Mouse (Mus musculus) hindbrain, embryonic 11.5 days (tissue): ENCODE measurements around the gene Pgpep1l. TPM values are rescaled to one million over a fixed set of nuclear protein-coding genes. Genes with fewer than 3 reads are reported as not detected.

ENCODE experiments used
- ATAC-seq: fragments of 200-750 bp; cut with Nextera tagmentation; 2 replicates; pipeline ENCODE4 v1.8.0; 2017; ENCODE audit warnings: mild to moderate bottlenecking, moderate TSS enrichment, moderate library complexity; ENCODE audit not compliant: low FRiP score
- DNase-seq: peaks from one replicate; pipeline ENCODE4 v3.0.0-alpha.2; 2015; ENCODE audit warnings: low spot score
- H3K27ac ChIP-seq: fragments of 300-500 bp; sonication (generic); 2 replicates; pipeline ENCODE4 v1.5.1; 2014; ENCODE audit warnings: mild to moderate bottlenecking, low read depth, low read length
- H3K27me3 ChIP-seq: fragments of 300-500 bp; sonication (generic); 2 replicates; pipeline ENCODE4 v1.6.1; 2014; ENCODE audit warnings: mild to moderate bottlenecking, low read length, moderate library complexity, mixed read lengths; ENCODE audit not compliant: control insufficient read depth, insufficient read depth
- H3K36me3 ChIP-seq: fragments of 300-500 bp; sonication (generic); 2 replicates; pipeline ENCODE4 v1.6.1; 2014; ENCODE audit warnings: mild to moderate bottlenecking, low read length, moderate library complexity, mixed read lengths; ENCODE audit not compliant: control insufficient read depth, insufficient read depth
- H3K4me1 ChIP-seq: fragments of 300-500 bp; sonication (generic); replicated peaks from 2 replicates; pipeline ENCODE4 v1.6.1; 2014; ENCODE audit warnings: low read length, mixed read lengths; ENCODE audit not compliant: control insufficient read depth, insufficient read depth
- H3K4me2 ChIP-seq: fragments of 300-500 bp; sonication (generic); replicated peaks from 2 replicates; pipeline ENCODE4 v1.6.1; 2014; ENCODE audit warnings: mild to moderate bottlenecking, low read depth, low read length
- H3K4me3 ChIP-seq: fragments of 300-500 bp; sonication (generic); 2 replicates; pipeline ENCODE4 v1.5.1; 2014; ENCODE audit warnings: low read depth, low read length
- H3K9ac ChIP-seq: fragments of 300-500 bp; sonication (generic); 2 replicates; pipeline ENCODE4 v1.6.1; 2014; ENCODE audit warnings: low read depth, low read length
- H3K9me3 ChIP-seq: fragments of 300-500 bp; sonication (generic); 2 replicates; pipeline ENCODE4 v1.6.1; 2016; ENCODE audit warnings: low read length; ENCODE audit not compliant: control insufficient read depth
- WGBS: fragments of 180-500 bp; shearing (Covaris S2); extraction: QIAGEN DNeasy Blood & Tissue Kit; methylation state at CpG from one replicate; pipeline ENCODE4 v1.1.7; 2014; 5-methylcytosine and 5-hydroxymethylcytosine counted together
- polyA plus RNA-seq: library from polyadenylated mRNA; unstranded; fragments of >200 nt; fragmentation: Nextera tagmentation; extraction: Ambion mirVana; gene quantifications from 2 replicates; pipeline ENCODE4 v1.2.1, GENCODE M21; 2014

Gene Pgpep1l
- polyA plus RNA-seq, 1 experiment from 2014 or later = not detected

DNA sequence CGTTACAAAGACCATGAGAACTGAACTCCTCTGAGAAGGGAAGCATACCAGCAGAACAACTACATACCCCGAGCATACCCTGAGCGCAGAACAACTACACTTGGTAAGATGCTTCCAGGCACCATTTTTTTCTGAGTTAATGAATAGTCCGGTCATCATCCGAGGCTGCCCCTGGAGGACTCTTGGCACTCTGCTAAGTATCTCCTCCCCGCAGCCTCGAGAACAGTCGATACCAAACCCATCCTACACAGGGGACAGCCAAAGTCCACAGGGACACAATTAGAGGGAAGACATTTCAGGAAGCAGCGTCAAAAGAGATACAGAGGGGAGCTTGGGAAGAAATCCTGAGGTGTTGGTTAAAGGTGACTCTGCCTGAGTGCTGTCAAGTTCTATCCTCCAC is 22.8 kb downstream of the Pgpep1l start:
- Histone ChIP-seq H3K27ac (no peak overlapping the region), H3K9ac (no peak overlapping the region), H3K4me1 (no peaks in the 10 kb centered on the region)

DNA sequence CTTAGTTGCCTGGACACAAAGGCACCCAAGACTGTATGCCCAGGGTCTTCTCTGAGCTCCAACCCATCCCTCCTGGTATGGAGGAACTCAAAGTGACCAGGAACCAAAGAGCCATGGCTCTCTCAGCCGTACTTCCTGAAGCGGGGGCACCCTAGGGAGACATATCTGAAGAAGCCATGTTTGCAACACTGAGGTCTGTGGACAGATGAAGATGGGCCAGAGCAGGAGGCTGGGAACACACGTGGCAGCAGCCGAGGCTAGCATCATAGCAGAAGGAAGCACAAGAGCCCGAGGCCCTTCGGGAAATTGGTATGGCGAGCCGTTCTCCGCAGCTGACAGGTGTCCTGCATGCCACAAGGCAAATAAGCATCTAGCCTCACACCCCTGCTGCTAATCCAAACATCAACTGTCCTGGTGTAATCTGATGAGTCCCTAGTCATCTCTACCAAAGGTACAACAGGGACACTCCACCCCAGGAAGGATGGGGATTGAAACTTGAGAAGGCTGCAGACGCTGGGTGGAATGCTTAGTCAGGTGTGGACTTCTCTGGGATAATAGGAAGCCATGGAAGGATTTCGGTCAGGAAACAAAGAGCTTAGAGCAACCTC is 24.7 kb downstream of the Pgpep1l start:
- ATAC-seq (no peak), DNase-seq (no peak)
- Histone ChIP-seq H3K4me2 (no peak overlapping the region), H3K36me3 (no peaks in the 10 kb centered on the region), H3K9ac (no peak overlapping the region), H3K27me3 (no peaks in the 10 kb centered on the region), H3K4me1 (no peaks in the 10 kb centered on the region), H3K9me3 (no peaks in the 10 kb centered on the region), H3K27ac (no peak overlapping the region), H3K4me3 (no peak overlapping the region)
- 57% methylated on average over 11 of the region's 11 CpGs for WGBS

More for the DNA sequence above, 22.8 kb downstream of the Pgpep1l start:
- no peak overlapping the region for H3K4me3 ChIP-seq
- no peaks in the 10 kb centered on the region for H3K9me3 ChIP-seq
- no peaks in the 10 kb centered on the region for H3K27me3 ChIP-seq
- DNase-seq = no peak
- no peak for ATAC-seq
- H3K4me2 ChIP-seq = no peak overlapping the region
- 88% methylated on average over 9 of the region's 9 CpGs for WGBS
- H3K36me3 ChIP-seq = no peaks in the 10 kb centered on the region

DNA sequence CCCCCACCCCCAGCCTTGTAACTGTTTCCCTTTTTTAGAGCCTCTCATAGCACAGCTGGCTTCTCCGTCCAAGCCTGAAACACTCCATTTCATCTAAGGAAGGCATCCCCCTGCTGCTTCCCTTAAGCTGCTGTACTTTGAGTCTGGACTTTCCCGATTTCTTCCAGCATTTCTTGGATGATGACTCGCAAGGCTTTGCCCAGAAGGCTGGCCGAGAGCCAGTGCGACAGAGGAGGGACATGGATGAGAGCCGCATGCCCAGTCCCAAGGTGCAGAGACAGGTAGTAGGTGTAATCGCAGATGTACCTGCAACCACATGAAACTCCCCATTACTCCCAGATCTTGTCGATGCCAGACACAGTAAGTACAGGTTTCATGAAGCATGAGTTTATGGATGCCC is 27.2 kb downstream of the Pgpep1l start:
- no peaks in the 10 kb centered on the region for H3K4me1 ChIP-seq
- no peaks in the 10 kb centered on the region for H3K9me3 ChIP-seq
- ATAC-seq (no peak), DNase-seq (no peak)
- WGBS = 91% methylated on average over 8 of the region's 8 CpGs
- no peak overlapping the region for H3K4me3 ChIP-seq
- no peaks in the 10 kb centered on the region for H3K36me3 ChIP-seq
- H3K9ac ChIP-seq = no peak overlapping the region
- no peak overlapping the region for H3K4me2 ChIP-seq
- H3K27ac ChIP-seq = no peak overlapping the region
- no peaks in the 10 kb centered on the region for H3K27me3 ChIP-seq

DNA sequence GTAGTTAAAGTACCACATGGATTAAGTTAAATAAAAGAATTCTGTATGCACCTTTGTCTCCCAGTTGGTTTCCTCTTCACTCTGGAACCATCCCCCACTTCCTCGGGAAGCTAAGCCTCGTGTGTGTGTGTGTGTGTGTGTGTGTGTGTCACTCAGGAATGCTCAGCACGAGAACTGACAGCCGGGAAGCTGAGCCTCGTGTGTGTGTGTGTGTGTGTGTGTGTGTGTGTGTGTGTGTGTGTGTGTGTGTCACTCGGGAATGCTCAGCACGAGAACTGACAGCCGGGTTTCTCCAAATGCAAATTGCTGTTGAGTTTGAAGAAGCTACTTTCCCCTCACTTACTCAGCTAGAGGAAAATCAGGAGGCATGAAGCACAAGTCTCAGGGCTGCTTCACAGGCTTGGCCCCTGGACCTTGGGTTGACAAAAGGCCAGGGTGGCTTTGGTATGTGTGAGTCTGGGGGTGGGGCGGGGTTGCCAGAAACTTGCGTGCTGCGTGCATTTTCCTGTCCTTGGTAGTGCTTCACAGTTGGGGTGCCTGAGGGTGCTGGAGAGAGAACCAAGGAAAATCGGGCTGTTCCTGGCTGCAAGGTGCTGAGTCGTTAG is 30.3 kb downstream of the Pgpep1l start:
- Histone ChIP-seq H3K27ac (no peak overlapping the region), H3K9ac (no peak overlapping the region), H3K4me2 (no peak overlapping the region), H3K27me3 (no peaks in the 10 kb centered on the region), H3K9me3 (no peaks in the 10 kb centered on the region), H3K4me1 (no peaks in the 10 kb centered on the region), H3K4me3 (no peak overlapping the region), H3K36me3 (no peaks in the 10 kb centered on the region)
- ATAC-seq (no peak), DNase-seq (peak; percentile 54)
- 35% methylated on average over 13 of the region's 13 CpGs for WGBS

DNA sequence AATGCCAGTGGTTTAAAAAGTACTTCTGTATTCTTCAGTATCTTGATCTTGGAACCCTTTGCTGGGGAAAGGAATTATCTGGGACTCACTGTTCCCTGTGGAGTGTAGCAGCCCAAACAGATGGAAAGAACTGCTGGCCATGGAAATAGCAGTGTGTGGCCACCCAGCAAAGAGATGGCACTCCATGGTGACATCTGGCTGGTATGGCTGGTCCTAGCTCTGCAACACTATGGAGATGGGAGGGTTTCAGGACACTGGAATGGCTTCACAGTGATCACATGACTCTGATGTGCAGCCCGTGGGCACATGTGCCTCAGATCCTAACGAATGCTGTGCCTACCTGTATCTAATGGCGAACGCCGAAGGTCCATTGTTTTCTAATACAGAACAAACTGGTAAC is 31.5 kb downstream of the Pgpep1l start:
- H3K4me2 ChIP-seq = no peak overlapping the region
- no peak overlapping the region for H3K27ac ChIP-seq
- H3K4me1 ChIP-seq = peaks cover 2% of the 10 kb centered on the region; the same call in 1 of the 2 replicates
- ATAC-seq (no peak), DNase-seq (no peak)
- H3K27me3 ChIP-seq = no peaks in the 10 kb centered on the region
- no peaks in the 10 kb centered on the region for H3K36me3 ChIP-seq
- 92% methylated on average over 5 of the region's 5 CpGs for WGBS
- no peaks in the 10 kb centered on the region for H3K9me3 ChIP-seq
- H3K9ac ChIP-seq = no peak overlapping the region
- H3K4me3 ChIP-seq = no peak overlapping the region

DNA sequence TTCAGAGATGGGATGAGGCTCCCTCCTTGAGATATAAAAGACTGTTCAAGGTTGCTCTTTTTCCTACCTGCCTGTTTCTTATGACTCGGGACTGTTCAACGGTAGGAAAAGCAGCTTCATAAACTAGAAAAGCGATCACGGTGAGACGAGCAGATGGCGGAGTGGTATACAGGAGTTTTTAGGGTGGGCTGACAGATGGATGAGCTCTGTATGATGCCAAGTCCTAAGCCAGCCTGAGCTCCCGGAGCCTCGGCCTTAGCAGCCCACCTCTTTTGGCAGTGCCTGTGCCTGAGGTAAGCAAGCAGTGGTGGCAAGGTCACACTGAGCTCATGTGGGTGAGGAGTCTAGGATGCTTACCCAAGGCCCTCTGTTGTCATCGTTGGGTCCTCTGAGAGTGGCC is 33.2 kb downstream of the Pgpep1l start:
- Histone ChIP-seq H3K4me1 (peaks cover 2% of the 10 kb centered on the region; the same call in 1 of the 2 replicates), H3K4me3 (no peak overlapping the region), H3K36me3 (0 out of 2 replicates have a peak, but pooled peaks cover 4% of the 10 kb centered on the region), H3K4me2 (no peak overlapping the region), H3K9me3 (no peaks in the 10 kb centered on the region), H3K27me3 (no peaks in the 10 kb centered on the region), H3K27ac (no peak overlapping the region), H3K9ac (no peak overlapping the region)
- WGBS = 93% methylated on average over 9 of the region's 9 CpGs
- DNase-seq = no peak
- no peak for ATAC-seq

DNA sequence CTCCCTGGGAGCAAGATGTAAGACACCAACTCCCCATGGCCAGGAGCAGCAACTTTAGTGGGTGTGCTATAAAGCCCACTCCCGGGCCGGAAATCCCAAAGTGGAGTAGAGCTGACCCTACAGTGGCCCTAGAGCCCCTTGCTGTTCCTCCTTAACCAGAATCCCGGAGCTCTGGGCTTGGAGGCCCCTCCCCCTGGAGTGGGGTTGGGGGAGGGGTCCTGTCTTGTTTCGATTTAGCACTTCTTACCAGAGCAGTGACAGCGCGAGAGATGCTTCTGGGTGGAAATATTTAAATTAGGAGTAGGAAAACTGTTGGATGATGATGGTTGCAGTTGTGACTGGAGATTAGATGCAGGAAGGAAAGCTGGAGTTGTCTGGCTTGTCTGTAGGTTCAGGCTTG is 35.5 kb downstream of the Pgpep1l start:
- ATAC-seq = no peak

DNA sequence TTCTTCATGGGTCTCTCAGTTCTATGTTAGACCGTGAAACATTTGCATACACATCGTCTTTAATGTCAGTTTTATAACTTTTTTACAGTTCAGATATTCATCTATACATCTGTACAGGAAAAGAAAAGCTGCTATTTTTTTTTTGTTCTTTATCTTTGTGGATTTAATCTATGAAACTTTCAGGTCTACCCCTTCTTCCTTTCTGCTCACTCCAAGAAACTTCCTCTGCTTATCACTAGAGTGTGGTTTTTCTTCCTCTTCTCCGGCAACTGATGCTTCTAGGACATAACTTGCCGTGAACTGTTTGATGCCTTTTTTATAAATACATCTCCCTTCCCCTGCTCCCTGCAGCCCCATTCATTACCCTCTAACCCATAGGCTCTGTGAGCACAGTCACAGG is 36.4 kb downstream of the Pgpep1l start:
- WGBS = 90% methylated on average over 4 of the region's 4 CpGs
- no peaks in the 10 kb centered on the region for H3K9me3 ChIP-seq
- no peak overlapping the region for H3K9ac ChIP-seq
- no peak overlapping the region for H3K4me2 ChIP-seq
- no peak for DNase-seq
- H3K4me1 ChIP-seq = peaks cover 2% of the 10 kb centered on the region; the same call in 1 of the 2 replicates
- no peak for ATAC-seq
- no peaks in the 10 kb centered on the region for H3K27me3 ChIP-seq
- no peak overlapping the region for H3K4me3 ChIP-seq
- 0 out of 2 replicates have a peak, but pooled peaks cover 4% of the 10 kb centered on the region for H3K36me3 ChIP-seq
- no peak overlapping the region for H3K27ac ChIP-seq

More for the DNA sequence above, 35.5 kb downstream of the Pgpep1l start:
- H3K36me3 ChIP-seq = 0 out of 2 replicates have a peak, but pooled peaks cover 4% of the 10 kb centered on the region
- no peak overlapping the region for H3K9ac ChIP-seq
- 41% methylated on average over 6 of the region's 6 CpGs for WGBS
- H3K4me3 ChIP-seq = no peak overlapping the region
- no peak overlapping the region for H3K4me2 ChIP-seq
- H3K9me3 ChIP-seq = no peaks in the 10 kb centered on the region
- H3K4me1 ChIP-seq = peaks cover 2% of the 10 kb centered on the region; the same call in 1 of the 2 replicates
- DNase-seq = peak; percentile 34
- no peaks in the 10 kb centered on the region for H3K27me3 ChIP-seq
- H3K27ac ChIP-seq = no peak overlapping the region

DNA sequence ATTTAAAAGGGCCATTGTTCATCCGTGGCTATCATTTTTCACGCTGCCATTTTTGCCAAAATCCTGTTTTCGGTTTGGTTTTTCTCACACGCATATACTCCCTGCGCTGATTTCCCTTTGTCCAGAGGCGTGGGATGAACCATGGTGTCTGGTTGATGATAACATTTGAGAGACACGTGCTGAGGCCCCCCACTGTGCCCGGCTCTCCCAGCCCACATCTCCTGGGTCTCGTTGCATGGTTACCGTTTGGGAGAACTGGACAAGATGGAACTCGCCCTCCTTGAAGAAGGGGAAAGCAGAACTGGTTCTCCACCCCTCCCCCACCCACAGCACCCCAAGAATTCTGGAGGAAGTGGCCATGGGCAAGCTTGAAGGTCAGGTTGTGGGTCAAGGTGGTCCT is 37.0 kb downstream of the Pgpep1l start:
- H3K27me3 ChIP-seq = no peaks in the 10 kb centered on the region
- DNase-seq = no peak
- peaks cover 2% of the 10 kb centered on the region; the same call in 1 of the 2 replicates for H3K4me1 ChIP-seq
- H3K27ac ChIP-seq = no peak overlapping the region
- no peak overlapping the region for H3K4me3 ChIP-seq
- H3K4me2 ChIP-seq = no peak overlapping the region
- no peak for ATAC-seq
- H3K36me3 ChIP-seq = 0 out of 2 replicates have a peak, but pooled peaks cover 4% of the 10 kb centered on the region
- no peak overlapping the region for H3K9ac ChIP-seq
- 83% methylated on average over 11 of the region's 11 CpGs for WGBS
- H3K9me3 ChIP-seq = no peaks in the 10 kb centered on the region
